Mouse (Mus musculus): ENCODE measurements around the gene Srbd1. TPM values are rescaled to one million over a fixed set of nuclear protein-coding genes. Genes with fewer than 3 reads are reported as not detected.

Srbd1 gene
- polyA plus RNA-seq (2017; shearing (Covaris generic)): 17.5 TPM

DNA sequence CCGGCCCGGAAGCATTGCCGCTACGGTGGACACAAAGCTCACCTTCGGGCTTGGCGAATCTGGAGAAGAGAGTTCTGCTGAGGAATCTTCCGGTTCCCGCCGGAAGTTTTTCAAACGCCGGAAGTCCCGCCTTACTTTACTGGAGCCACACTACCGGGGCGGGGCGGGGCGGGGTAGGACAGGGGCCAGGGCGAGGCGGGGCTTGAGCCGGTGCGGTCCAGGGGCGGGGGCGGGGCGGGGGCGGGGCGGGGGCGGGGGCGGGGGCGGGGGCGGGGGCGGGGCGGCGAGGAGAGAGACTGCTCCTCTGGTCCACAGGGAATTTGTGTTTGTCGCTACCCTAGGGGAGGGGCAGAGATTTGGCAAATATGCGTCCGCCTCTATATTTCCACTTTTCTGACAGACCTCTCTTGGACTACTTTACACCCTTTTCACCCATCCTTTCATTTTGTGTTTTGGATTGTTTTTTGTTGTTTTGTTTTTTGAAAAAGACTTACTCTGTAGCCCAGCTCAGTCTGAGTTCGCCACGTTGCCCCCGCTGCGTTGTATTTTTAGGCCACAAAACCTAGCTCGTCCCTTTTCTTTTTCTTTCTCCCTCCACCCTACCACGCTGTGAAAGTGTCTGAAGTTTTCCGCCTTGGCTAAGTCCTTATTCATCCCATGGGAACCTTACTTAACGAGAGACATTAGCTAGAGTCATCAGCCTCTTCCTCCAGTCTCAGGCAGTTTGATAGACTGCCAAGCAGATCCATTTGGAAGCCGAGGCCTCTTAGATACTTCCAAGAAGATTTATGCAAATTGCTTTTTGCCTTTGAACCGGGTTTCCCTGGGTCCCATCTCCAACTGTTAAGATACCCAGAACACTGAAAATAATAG, at the start of gene Srbd1:
Gene Srbd1 (minus strand): TSS at position 97 of the 873 bp plus-strand sequence.

GRCm38 (mm10) chr17:86167320-86168230, 22.6 kb upstream of the Srbd1 start, which contains the start of gene Prkce:
TSS of gene Prkce (plus strand) at chr17:86167785.

Other genes starting within 250 kb of the Srbd1 start
- gene Prkce, start 22.6 kb upstream of the Srbd1 start, polyA plus RNA-seq (2017; shearing (Covaris generic)): 2.3 TPM